Mouse (Mus musculus): ENCODE data around the gene U2af2. TPM values are rescaled to one million over a fixed set of nuclear protein-coding genes. Genes with fewer than 3 reads are reported as not detected.

The U2af2 gene
- total and polyA plus RNA-seq, 2 experiments from 2014 or later: 78.2 to 157 TPM

GRCm38 (mm10) chr7:5059421-5059820, 2.5 kb upstream of the U2af2 start:
- WGBS: 91% methylated on average over 12 of the region's 12 CpGs
- Histone ChIP-seq H3K4me3 (ENCODE audit: low read depth, low read length) (no peak overlapping the region), H3K9ac (replicated peaks; ENCODE audit: low read length, poor library complexity, severe bottlenecking) (0 out of 2 replicates have a peak overlapping the region, but pooled peaks have one; percentile 81), H3K36me3 (ENCODE audit: insufficient read depth, low read length) (no peaks in the 10 kb centered on the region), H3K4me2 (ENCODE audit: low read depth, low read length, poor library complexity, severe bottlenecking) (no peak overlapping the region), H3K27ac (ENCODE audit: low read depth, low read length) (peak overlapping the region; percentile 95), H3K27me3 (ENCODE audit: insufficient read depth, low read length) (peaks cover 6% of the 10 kb centered on the region; the same call in 1 of the 2 replicates), H3K4me1 (ENCODE audit: insufficient read depth, low read length) (peaks cover 20% of the 10 kb centered on the region; the same call in 1 of the 2 replicates), H3K9me3 (ENCODE audit: low read length) (no peaks in the 10 kb centered on the region)
- no peak for DNase-seq (ENCODE audit: low spot score)
- ATAC-seq (ENCODE audit: low FRiP score): no peak
- no peak for TF ChIP-seq CTCF (IDR thresholded peaks at IDR 0.05)

GRCm38 (mm10) chr7:5060239-5060731, 1.7 kb upstream of the U2af2 start:
- H3K9ac ChIP-seq (replicated peaks; ENCODE audit: low read length, poor library complexity, severe bottlenecking): peak overlapping the region; percentile 81
- 2% methylated on average over 27 of the region's 27 CpGs for WGBS
- H3K9me3 ChIP-seq (ENCODE audit: low read length): no peaks in the 10 kb centered on the region
- H3K4me1 ChIP-seq (ENCODE audit: insufficient read depth, low read length): peaks cover 15% of the 10 kb centered on the region; the same call in 1 of the 2 replicates
- peak overlapping the region; percentile 88 for H3K4me2 ChIP-seq (ENCODE audit: low read depth, low read length, poor library complexity, severe bottlenecking)
- peak overlapping the region; percentile 95 for H3K27ac ChIP-seq (ENCODE audit: low read depth, low read length)
- peak; percentile 79 for TF ChIP-seq CTCF (IDR thresholded peaks at IDR 0.05)
- no peaks in the 10 kb centered on the region; the same call in 1 of the 2 replicates for H3K27me3 ChIP-seq (ENCODE audit: insufficient read depth, low read length)
- ATAC-seq (ENCODE audit: low FRiP score) (no peak), DNase-seq (ENCODE audit: low spot score) (peak; percentile 92)
- peak overlapping the region; percentile 70 for H3K4me3 ChIP-seq (ENCODE audit: low read depth, low read length)
- no peaks in the 10 kb centered on the region for H3K36me3 ChIP-seq (ENCODE audit: insufficient read depth, low read length)

GRCm38 (mm10) chr7:5060944-5061773, 784 bp upstream of the U2af2 start:
- under 1% methylated on average over 60 of the region's 60 CpGs for WGBS
- peak overlapping the region; percentile 88 for H3K4me2 ChIP-seq (ENCODE audit: low read depth, low read length, poor library complexity, severe bottlenecking)

GRCm38 (mm10) chr7:5062360-5063001, 538 bp downstream of the U2af2 start:
- Histone ChIP-seq H3K27me3 (ENCODE audit: insufficient read depth, low read length) (no peaks in the 10 kb centered on the region), H3K4me1 (ENCODE audit: insufficient read depth, low read length) (peaks cover 18% of the 10 kb centered on the region; the same call in 1 of the 2 replicates), H3K4me3 (ENCODE audit: low read depth, low read length) (peak overlapping the region; percentile 70), H3K9ac (replicated peaks; ENCODE audit: low read length, poor library complexity, severe bottlenecking) (peak overlapping the region; percentile 81), H3K27ac (ENCODE audit: low read depth, low read length) (peak overlapping the region; percentile 95), H3K36me3 (ENCODE audit: insufficient read depth, low read length) (peaks cover 9% of the 10 kb centered on the region; the same call in 1 of the 2 replicates), H3K9me3 (ENCODE audit: low read length) (no peaks in the 10 kb centered on the region), H3K4me2 (ENCODE audit: low read depth, low read length, poor library complexity, severe bottlenecking) (peak overlapping the region; percentile 88)
- WGBS: under 1% methylated on average over 49 of the region's 51 CpGs
- TF ChIP-seq CTCF (IDR thresholded peaks at IDR 0.05): no peak
- DNase-seq (ENCODE audit: low spot score) (peak; percentile 85), ATAC-seq (ENCODE audit: low FRiP score) (peak; percentile 39)

More at GRCm38 (mm10) chr7:5060944-5061773, 784 bp upstream of the U2af2 start:
- ATAC-seq (ENCODE audit: low FRiP score) (peak; percentile 91), DNase-seq (ENCODE audit: low spot score) (peak; percentile 99)
- Histone ChIP-seq H3K9ac (replicated peaks; ENCODE audit: low read length, poor library complexity, severe bottlenecking) (peak overlapping the region; percentile 81), H3K27me3 (ENCODE audit: insufficient read depth, low read length) (no peaks in the 10 kb centered on the region), H3K4me3 (ENCODE audit: low read depth, low read length) (peak overlapping the region; percentile 70), H3K27ac (ENCODE audit: low read depth, low read length) (peak overlapping the region; percentile 95), H3K4me1 (ENCODE audit: insufficient read depth, low read length) (peaks cover 18% of the 10 kb centered on the region; the same call in 1 of the 2 replicates), H3K36me3 (ENCODE audit: insufficient read depth, low read length) (no peaks in the 10 kb centered on the region), H3K9me3 (ENCODE audit: low read length) (no peaks in the 10 kb centered on the region)
- TF ChIP-seq CTCF (IDR thresholded peaks at IDR 0.05): peak; percentile 81

GRCm38 (mm10) chr7:5064886-5065285, 2.9 kb downstream of the U2af2 start:
- ATAC-seq (ENCODE audit: low FRiP score) (no peak), DNase-seq (ENCODE audit: low spot score) (no peak)
- no peaks in the 10 kb centered on the region for H3K27me3 ChIP-seq (ENCODE audit: insufficient read depth, low read length)
- no peak overlapping the region for H3K27ac ChIP-seq (ENCODE audit: low read depth, low read length)
- peaks cover 31% of the 10 kb centered on the region for H3K36me3 ChIP-seq (ENCODE audit: insufficient read depth, low read length)
- no peak overlapping the region for H3K4me2 ChIP-seq (ENCODE audit: low read depth, low read length, poor library complexity, severe bottlenecking)
- no peak overlapping the region for H3K9ac ChIP-seq (replicated peaks; ENCODE audit: low read length, poor library complexity, severe bottlenecking)
- peaks cover 16% of the 10 kb centered on the region; the same call in 1 of the 2 replicates for H3K4me1 ChIP-seq (ENCODE audit: insufficient read depth, low read length)
- no peak overlapping the region for H3K4me3 ChIP-seq (ENCODE audit: low read depth, low read length)
- TF ChIP-seq CTCF (IDR thresholded peaks at IDR 0.05): no peak
- 96% methylated on average over 6 of the region's 6 CpGs for WGBS
- no peaks in the 10 kb centered on the region for H3K9me3 ChIP-seq (ENCODE audit: low read length)
